Mouse (Mus musculus) right cerebral cortex, postnatal 25 days (tissue): ENCODE data around the gene Calml3.
A peak's percentile ranks its signal among the peaks of the same experiment; 100 is the strongest.

Source experiments
- DNase-seq: peaks from one replicate; pipeline ENCODE4 v3.0.0; 2022

Calml3 gene

GRCm38 (mm10) chr13:3779575-3780226, 24.4 kb downstream of the Calml3 start:
- DNase-seq = no peak

GRCm38 (mm10) chr13:3778591-3779364, 25.3 kb downstream of the Calml3 start:
- DNase-seq = no peak

GRCm38 (mm10) chr13:3777216-3777912, 26.8 kb downstream of the Calml3 start:
- DNase-seq = no peak

- DNase-seq = peak; percentile 76
Measured at GRCm38 (mm10) chr13:3776446-3776845, 27.7 kb downstream of the Calml3 start.

- no peak for DNase-seq
Measured at GRCm38 (mm10) chr13:3774991-3775390, 29.1 kb downstream of the Calml3 start.

- no peak for DNase-seq
Measured at GRCm38 (mm10) chr13:3774280-3774679, 29.8 kb downstream of the Calml3 start.

- DNase-seq = no peak
Measured at GRCm38 (mm10) chr13:3773149-3773688, 30.9 kb downstream of the Calml3 start.

- no peak for DNase-seq
Measured at GRCm38 (mm10) chr13:3771221-3771620, 32.9 kb downstream of the Calml3 start.

GRCm38 (mm10) chr13:3770170-3771024, 33.7 kb downstream of the Calml3 start:
- DNase-seq = no peak

- DNase-seq = no peak
Measured at GRCm38 (mm10) chr13:3769531-3769930, 34.6 kb downstream of the Calml3 start.

GRCm38 (mm10) chr13:3768621-3769020, 35.5 kb downstream of the Calml3 start:
- no peak for DNase-seq

GRCm38 (mm10) chr13:3767086-3767485, 37.0 kb downstream of the Calml3 start:
- DNase-seq = no peak

GRCm38 (mm10) chr13:3765781-3766180, 38.3 kb downstream of the Calml3 start:
- no peak for DNase-seq

GRCm38 (mm10) chr13:3761131-3761530, 43.0 kb downstream of the Calml3 start:
- DNase-seq = no peak

- no peak for DNase-seq
Measured at GRCm38 (mm10) chr13:3758347-3758746, 45.8 kb downstream of the Calml3 start.

GRCm38 (mm10) chr13:3753291-3753690, 50.8 kb downstream of the Calml3 start:
- DNase-seq = no peak
